Mouse (Mus musculus) ovary, adult 18-20 months (tissue): ENCODE results near the gene Paxbp1.

Experiments
- DNase-seq: peaks from one replicate; pipeline ENCODE4 v3.0.0; 2022; ENCODE audit warnings: low spot score, mixed read lengths

The Paxbp1 gene

GRCm38 (mm10) chr16:90996327-90997243 lies 47.8 kb downstream of the Paxbp1 start:
- no peak for DNase-seq

GRCm38 (mm10) chr16:90995498-90995897 lies 48.8 kb downstream of the Paxbp1 start:
- no peak for DNase-seq

DNA sequence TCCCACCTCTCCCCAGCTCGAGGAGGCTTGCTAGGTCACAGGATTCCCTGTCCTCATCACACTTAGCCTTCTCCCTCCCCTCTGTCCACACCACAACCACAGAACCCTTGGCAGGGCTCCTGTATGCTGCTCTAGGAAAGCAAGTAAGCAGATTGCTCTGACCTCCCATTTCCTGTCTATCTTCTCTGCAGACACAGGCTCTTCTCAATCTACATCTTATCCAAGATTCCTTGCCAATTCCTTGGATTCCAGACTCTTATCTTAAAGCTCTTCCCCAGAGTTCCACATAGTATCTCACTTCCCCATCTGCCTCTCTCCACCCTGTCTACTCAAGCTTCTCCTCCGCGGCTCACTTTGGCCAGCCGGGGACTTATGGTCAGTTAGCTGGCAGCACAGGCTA lies 49.3 kb downstream of the Paxbp1 start:
- peak; percentile 14 for DNase-seq

GRCm38 (mm10) chr16:90989162-90989561 lies 55.2 kb downstream of the Paxbp1 start:
- DNase-seq: no peak

DNA sequence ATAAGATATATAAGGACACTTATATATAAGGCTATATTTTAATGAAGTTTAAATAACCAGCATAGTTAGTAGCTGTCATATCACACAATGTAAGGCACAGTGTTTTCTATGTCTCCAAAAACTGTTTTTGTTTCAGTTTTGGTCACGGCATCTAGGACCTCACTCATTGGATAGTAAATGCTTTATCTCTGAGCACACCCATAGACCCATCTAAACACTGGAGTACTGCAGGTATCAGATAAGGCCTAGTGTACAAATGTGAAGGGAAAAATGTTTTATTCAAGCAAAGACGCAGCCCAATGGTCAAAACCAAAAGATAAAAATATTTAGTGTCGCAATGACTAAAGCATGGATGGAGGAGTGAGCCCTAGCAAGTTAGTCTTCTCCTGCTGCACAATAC lies 55.7 kb downstream of the Paxbp1 start:
- no peak for DNase-seq

GRCm38 (mm10) chr16:90988039-90988438 lies 56.3 kb downstream of the Paxbp1 start:
- DNase-seq: no peak

DNA sequence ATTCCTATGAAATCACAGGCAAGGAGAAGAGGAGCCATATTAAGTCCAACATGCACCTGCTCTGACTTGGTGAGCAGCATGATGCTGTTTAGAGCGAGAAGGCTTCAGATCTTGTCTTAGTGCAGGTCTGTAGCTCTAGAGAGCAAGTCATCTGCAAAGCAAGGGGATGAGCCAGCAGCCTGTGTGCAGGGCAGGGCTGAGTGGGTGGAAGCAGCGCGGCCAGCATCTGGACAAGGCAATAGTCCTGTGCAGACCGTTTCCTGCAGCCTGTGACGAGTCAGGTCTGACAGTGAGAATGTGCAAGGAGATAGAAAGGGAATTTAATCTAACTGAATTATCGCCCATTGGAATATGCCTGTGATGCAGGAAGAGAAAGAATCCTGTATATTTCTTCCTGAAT lies 73.3 kb downstream of the Paxbp1 start:
- no peak for DNase-seq

- DNase-seq: no peak
These were observed 78.1 kb downstream of the Paxbp1 start for GRCm38 (mm10) chr16:90966241-90966640.

DNA sequence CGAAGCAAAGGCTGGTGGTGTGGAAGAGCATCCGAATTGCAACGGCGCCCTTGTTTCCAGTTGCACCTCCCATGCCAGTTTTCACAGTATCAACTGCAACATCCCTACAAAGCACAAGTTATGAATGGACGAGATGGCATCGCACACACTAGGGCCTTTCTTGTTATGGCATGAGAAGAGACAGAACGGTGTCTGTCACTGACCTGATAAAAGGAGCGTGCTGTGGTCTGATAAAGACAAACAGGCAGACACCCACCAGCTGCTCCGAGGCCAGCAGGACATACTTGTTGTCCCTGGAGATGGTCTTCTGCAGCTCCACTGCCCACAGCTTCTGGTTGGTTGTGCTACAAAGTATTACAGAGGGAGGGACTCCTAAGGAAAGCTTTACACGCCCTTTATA lies 80.0 kb downstream of the Paxbp1 start:
- no peak for DNase-seq
